Mouse (Mus musculus): ENCODE results near the gene Arhgap24. TPM values are rescaled to one million over a fixed set of nuclear protein-coding genes. Genes with fewer than 3 reads are reported as not detected.

The Arhgap24 gene
- total RNA-seq, 2 experiments from 2014 or later: 15.7 to 23.6 TPM

DNA sequence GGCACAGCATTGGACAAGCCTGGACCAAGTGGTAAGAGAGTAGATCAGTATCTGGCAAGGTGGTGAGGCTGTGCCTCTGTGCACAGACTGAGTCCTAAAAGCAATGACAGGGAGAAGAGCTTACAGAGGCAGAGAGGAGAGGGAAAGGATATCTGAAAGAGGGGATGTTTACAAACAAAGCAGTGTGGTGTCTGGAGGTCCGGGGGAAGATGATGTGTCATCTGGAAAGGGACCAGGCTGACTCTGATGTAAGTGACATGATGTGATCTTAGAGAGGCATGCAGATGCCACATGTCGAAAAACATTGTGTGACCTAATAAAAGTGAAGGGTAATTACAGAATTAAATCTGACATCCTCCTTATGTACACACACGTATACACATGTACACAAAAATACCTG is 307.2 kb downstream of the Arhgap24 start:
- DNase-seq (ENCODE audit: low spot score): no peak

DNA sequence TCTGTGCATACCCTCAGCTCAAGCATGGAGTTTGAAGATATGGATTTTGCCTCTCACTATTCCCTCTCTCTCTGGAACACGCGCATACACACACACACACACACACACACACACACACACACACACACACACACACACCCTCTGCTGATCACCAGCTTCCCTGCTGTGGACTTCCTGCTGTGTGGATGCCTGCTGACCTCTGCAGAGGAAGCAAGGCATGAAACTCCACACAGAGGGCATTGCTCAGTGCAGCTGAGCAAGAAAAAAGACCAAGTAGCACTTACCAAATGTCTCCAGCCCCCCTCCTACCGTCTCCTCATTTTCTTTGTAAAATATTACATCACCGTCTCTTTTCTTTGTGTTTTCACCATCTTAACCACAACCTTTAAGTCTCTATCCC is 310.1 kb downstream of the Arhgap24 start:
- no peak for DNase-seq (ENCODE audit: low spot score)

DNA sequence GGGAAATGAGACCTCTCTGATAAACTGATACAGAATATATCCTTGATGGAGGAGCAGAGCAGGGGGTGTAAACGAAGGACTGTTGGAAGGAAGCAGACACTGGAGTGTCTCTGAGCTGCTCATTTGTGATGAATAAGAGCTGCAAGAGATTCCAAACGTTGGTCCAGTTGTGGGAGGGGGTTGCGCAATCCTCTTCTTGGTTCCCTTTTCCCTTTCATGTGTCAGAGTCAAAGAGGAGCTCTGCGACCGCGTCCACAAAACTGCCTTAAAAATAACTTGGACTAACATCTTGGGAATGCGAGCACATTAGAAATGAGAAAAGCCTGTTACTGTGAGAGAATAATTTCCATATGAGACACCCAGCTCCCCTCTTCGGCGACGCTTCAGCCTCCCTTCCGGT is 312.3 kb downstream of the Arhgap24 start:
- peak; percentile 66 for DNase-seq (ENCODE audit: low spot score)

GRCm38 (mm10) chr5:102801469-102801868 is 320.3 kb downstream of the Arhgap24 start:
- no peak for DNase-seq (ENCODE audit: low spot score)

DNA sequence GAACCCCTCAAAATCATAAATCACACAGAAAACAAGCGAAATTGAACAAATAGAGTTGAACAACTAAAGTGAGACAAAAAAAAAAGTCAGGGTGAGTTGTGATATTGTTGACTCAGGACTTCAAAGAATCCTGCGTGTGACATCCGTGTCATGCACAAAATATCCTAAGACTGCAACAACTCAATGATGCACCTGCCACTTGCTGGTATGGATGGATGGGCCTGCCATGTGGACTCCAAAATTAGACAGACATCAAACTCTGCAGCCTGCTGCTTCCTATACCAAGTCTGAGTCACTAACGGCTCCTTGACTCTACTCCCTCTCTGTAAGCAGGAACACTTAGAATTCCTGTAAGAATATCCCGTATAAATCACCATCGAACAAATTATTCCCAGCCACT is 321.6 kb downstream of the Arhgap24 start:
- DNase-seq (ENCODE audit: low spot score): no peak

DNA sequence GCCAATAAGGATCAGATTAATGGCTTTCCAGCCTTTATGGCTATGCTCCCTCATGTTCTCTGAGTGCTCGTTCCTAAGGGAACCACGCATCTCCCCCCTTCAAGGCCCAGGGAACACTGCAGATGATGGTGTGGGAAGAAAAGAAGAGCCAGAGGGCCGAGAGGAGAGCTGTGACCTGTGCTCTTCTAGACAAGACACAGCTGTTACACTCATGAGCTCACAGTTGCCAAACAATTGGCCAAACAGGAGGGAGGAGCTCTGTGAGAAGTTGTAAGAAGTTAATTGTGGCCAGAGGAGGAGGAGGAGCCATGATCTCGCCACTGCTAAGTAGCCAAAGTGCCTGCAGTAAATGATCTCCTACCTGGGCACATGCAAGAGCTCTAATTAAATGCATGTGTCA is 322.5 kb downstream of the Arhgap24 start:
- no peak for DNase-seq (ENCODE audit: low spot score)

GRCm38 (mm10) chr5:102807518-102807917 is 326.3 kb downstream of the Arhgap24 start:
- DNase-seq (ENCODE audit: low spot score): no peak

DNA sequence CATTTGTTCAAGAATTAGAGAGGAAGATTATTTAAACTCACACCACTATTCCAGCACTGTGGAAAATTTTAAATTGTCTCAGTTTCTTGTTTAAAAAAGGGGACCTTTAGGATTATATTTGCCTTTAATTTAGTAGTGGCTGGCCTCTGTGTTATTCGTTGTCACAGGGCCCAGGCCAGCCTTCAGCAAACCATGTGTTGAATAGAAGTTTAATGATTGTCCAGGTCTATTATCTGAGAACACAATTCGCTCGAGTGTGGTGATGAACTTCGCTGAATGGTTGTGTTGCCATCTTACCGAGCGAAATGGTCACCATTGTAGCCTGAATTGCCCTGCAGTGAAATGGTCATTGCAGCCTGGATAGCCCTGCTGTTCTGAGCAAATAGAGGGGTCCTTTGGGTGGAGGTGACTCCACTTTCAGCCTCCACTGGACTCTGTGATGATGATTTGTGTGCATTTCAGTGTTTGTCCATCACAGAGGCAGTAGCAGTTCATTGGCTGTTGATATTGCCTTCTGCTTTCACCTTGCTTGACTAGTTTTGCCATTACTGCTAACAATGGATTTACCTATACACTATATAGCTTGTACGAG is 329.3 kb downstream of the Arhgap24 start:
- no peak for DNase-seq (ENCODE audit: low spot score)

DNA sequence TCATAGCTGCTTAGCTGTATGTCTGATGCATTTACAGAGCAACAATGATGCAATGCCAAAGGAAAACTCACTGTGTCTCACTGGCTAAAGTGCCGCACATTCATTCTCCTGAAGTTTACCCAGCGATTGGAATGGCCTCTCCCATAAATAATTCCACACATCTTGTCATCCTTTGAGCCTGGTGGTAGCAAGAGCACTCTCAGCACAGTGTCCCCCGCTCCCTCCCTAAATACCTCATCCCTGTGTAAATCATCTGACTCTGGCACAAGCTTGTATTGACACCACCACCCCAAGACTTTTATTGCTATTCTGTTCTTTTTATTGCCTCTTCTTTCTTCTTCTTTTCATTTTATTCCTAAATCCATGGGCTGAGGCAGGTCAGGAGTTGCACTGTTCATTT is 332.1 kb downstream of the Arhgap24 start:
- no peak for DNase-seq (ENCODE audit: low spot score)

GRCm38 (mm10) chr5:102817641-102818040 is 336.4 kb downstream of the Arhgap24 start:
- peak; percentile 39 for DNase-seq (ENCODE audit: low spot score)

GRCm38 (mm10) chr5:102825538-102825937 is 344.3 kb downstream of the Arhgap24 start:
- DNase-seq (ENCODE audit: low spot score): peak; percentile 84

DNA sequence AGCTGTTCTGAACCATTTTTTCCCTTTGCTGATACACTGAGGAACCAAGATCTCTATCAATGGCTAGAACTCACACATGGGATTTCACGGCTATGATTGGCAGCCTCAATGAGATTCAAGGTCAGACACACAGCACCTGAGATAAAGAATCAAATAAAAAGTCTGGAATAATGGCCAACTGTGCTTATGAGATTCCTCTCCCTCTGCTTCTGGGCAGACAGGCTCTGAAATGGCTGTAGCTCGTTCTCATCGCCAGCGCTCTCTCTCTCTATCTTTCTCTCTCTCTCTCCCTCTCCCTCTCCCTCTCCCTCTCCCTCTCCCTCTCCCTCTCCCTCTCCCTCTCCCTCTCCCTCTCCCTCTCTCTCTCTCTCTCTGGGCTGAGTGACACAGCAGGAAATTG is 357.9 kb downstream of the Arhgap24 start:
- DNase-seq (ENCODE audit: low spot score): no peak

GRCm38 (mm10) chr5:102843934-102844709 is 362.9 kb downstream of the Arhgap24 start:
- DNase-seq (ENCODE audit: low spot score): no peak

DNA sequence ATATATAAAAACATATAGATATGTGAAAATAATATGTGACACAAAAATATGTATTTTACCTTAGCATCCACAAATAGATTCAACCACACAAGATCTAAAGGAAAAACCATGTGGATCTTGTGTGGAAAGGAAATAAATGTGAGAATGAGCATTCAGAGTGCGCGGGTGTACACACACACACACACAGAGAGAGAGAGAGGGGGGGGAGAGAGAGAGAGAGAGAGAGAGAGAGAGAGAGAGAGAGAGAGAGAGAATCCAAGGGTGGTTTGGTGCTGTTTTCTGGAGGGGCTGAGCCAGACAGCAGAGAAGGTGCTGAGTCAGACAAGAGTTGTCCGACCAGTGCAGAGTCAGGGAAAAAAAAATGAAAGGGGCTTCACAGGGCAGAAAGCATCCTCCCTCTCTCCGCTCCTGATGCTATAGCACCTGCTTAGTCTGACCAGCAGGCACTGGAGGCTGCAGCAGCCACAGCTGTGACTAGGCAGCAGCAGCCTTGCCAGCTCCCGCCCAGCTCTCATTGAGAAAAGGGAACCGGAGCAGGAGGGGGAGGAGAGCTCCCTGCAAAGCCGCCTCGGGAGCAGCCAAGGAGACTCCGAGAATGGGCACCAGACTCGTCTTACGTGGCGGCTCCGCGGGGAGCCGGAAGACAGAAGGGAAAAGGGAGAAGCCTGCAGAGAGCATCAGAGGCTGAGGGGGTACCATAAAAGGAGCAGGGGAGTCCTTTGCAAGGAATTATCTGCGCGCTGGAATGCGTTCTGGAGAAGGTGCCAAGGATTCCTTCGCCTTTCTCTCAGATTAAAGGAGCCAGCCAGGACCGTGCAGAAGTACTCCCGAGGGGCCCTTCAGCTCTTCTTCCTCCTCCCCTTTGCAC is 363.8 kb downstream of the Arhgap24 start:
- peak; percentile 91 for DNase-seq (ENCODE audit: low spot score)

DNA sequence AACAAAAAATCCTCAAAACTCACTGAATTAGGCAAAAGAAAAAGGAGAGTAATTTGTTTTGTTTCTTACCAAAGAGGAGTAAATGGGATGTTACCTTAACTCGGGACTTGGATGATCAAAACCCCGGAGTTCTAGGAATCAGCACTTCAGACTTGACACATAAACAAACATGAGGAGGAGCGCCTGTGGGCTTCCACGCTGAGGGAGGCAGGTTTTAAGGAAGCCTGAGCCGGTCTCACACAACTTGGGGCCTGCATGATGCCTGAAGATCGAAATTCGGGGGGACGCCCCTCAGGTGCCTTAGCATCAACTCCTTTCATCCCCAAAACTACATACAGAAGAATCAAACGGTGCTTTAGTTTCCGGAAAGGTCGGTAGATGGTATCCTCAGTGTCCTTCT is 364.6 kb downstream of the Arhgap24 start:
- DNase-seq (ENCODE audit: low spot score): no peak

DNA sequence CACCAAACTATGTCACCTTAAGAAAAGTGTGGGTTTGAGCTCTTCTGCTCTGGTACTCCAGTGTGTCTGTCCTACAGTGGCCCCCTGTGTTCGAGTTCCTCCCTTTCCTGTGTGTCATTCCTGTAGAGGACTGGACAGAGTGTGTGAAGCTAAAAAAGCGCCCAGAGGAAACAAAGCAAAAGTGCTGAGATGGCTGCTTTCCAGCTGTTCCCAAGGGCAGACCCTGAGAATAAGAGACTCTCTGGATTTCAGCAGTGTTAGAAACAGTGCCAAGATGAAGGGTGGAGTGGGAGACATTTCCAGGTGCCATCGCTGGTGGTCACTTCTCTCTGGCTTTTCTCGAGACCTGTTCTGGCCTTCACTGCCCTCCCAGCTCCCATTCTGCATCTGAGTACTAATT is 366.7 kb downstream of the Arhgap24 start:
- no peak for DNase-seq (ENCODE audit: low spot score)

- no peak for DNase-seq (ENCODE audit: low spot score)
These were observed 370.6 kb downstream of the Arhgap24 start for GRCm38 (mm10) chr5:102851761-102852160.

- DNase-seq (ENCODE audit: low spot score): no peak
These were observed 372.6 kb downstream of the Arhgap24 start for GRCm38 (mm10) chr5:102853750-102854149.

- no peak for DNase-seq (ENCODE audit: low spot score)
These were observed 374.6 kb downstream of the Arhgap24 start for GRCm38 (mm10) chr5:102855805-102856204.

DNA sequence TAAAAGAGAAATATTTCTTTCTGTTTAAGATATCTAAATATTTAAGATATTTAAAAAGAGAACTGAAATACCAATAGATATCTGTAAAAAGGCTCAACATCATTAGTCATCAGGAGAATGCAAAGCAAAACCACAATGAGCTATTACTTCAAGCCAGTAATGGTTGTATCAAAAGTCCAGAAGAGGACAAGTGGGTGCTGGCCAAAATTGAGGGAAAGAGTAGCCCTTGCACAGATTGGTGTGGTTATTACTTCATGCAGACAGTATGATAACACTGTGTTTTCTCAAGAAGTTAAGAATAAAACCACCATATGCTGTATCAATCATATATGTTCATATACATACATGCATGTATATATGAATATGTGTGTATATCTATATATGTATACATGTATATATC is 376.9 kb downstream of the Arhgap24 start:
- DNase-seq (ENCODE audit: low spot score): no peak

DNA sequence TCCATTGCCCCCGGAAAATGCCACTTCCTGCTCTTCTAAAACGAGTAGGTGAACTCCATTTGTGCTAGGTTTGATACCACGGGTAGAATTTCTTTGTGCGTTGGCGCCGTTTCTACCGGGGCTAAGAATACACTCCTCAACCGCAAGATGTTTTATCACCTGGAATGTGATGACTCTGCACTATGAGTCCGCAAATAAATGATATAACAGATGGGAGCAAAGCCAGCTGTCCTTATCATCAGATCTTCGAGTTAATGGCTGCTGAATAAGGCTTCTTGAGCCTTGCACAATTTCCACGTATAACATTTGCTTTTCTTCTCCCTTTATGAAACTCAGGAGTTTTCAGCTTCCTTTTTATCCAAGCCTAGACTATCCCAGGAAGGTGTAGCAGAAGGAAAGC is 378.6 kb downstream of the Arhgap24 start:
- DNase-seq (ENCODE audit: low spot score): no peak

DNA sequence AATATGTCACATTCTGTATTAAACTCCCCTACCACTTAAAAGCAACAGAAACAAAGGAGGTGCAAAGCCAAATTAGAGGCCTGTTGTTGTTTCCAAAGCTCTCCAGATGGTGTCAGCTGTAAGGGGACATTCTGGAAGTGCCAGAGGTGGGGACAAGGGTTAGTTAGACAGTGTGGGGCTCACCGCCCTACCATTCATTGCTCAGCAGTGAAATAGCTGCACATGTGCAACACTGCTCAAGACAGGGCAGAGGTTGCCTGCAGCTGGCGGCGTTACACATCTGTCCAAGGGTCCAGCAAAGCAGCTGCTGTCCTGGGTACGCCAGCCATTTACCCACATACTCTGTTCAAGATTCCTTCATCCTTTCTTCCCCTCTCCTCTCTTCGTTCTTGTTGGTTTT is 387.0 kb downstream of the Arhgap24 start:
- DNase-seq (ENCODE audit: low spot score): no peak

All from gastrocnemius, adult 18-20 months (tissue).